Mouse (Mus musculus) limb, embryonic 13.5 days (tissue): ENCODE data around the gene Rictor. TPM values are rescaled to one million over a fixed set of nuclear protein-coding genes. Genes with fewer than 3 reads are reported as not detected.

ENCODE experiments used
- ATAC-seq: fragments of 200-750 bp; cut with Nextera tagmentation; 2 replicates; pipeline ENCODE4 v1.8.0; 2017; ENCODE audit warnings: low read depth, moderate number of reproducible peaks, moderate TSS enrichment; ENCODE audit not compliant: low FRiP score
- H3K27ac ChIP-seq: fragments of 300-500 bp; sonication (generic); 2 replicates; pipeline ENCODE4 v1.5.1; 2015; ENCODE audit warnings: inconsistent platforms, mild to moderate bottlenecking, moderate library complexity
- H3K27me3 ChIP-seq: fragments of 300-500 bp; sonication (generic); 2 replicates; pipeline ENCODE4 v1.6.1; 2015; ENCODE audit warnings: mild to moderate bottlenecking, inconsistent platforms
- H3K36me3 ChIP-seq: fragments of 300-500 bp; sonication (generic); 2 replicates; pipeline ENCODE4 v1.6.1; 2015; ENCODE audit warnings: inconsistent platforms, mild to moderate bottlenecking, moderate library complexity
- H3K4me1 ChIP-seq: fragments of 300-500 bp; sonication (generic); 2 replicates; pipeline ENCODE4 v1.6.1; 2015; ENCODE audit warnings: inconsistent platforms
- H3K4me2 ChIP-seq: fragments of 300-500 bp; sonication (generic); replicated peaks from 2 replicates; pipeline ENCODE4 v1.6.1; 2015; ENCODE audit warnings: inconsistent platforms, mild to moderate bottlenecking, moderate library complexity
- H3K4me3 ChIP-seq: fragments of 300-500 bp; sonication (generic); 2 replicates; pipeline ENCODE4 v1.5.1; 2015; ENCODE audit warnings: moderate library complexity, mild to moderate bottlenecking, inconsistent platforms
- H3K9ac ChIP-seq: fragments of 300-500 bp; sonication (generic); 2 replicates; pipeline ENCODE4 v1.6.1; 2015; ENCODE audit warnings: mild to moderate bottlenecking, inconsistent platforms
- H3K9me3 ChIP-seq: fragments of 300-500 bp; sonication (generic); 2 replicates; pipeline ENCODE4 v1.6.1; 2016; ENCODE audit warnings: inconsistent platforms
- WGBS: fragments of 180-500 bp; shearing (Covaris S2); methylation state at CpG from one replicate; pipeline ENCODE4 v1.1.7; 2015; 5-methylcytosine and 5-hydroxymethylcytosine counted together
- polyA plus RNA-seq: library from polyadenylated mRNA; unstranded; fragments of >200 nt; fragmentation: Nextera tagmentation; extraction: Ambion mirVana; gene quantifications from 2 replicates; pipeline ENCODE4 v1.2.1, GENCODE M21; 2015

Gene Rictor
- polyA plus RNA-seq, 1 experiment from 2014 or later = 51.1 TPM

- no peaks in the 10 kb centered on the region for H3K9me3 ChIP-seq
- H3K4me3 ChIP-seq = no peak overlapping the region
- no peak for ATAC-seq
- 91% methylated on average over 1 of the region's 1 CpGs for WGBS
- no peak overlapping the region for H3K4me2 ChIP-seq
- no peaks in the 10 kb centered on the region for H3K27me3 ChIP-seq
- no peaks in the 10 kb centered on the region for H3K36me3 ChIP-seq
- no peaks in the 10 kb centered on the region for H3K4me1 ChIP-seq
- H3K27ac ChIP-seq = no peak overlapping the region
- no peak overlapping the region for H3K9ac ChIP-seq
Observed at GRCm38 (mm10) chr15:6849851-6850250, 141.7 kb downstream of the Rictor start.

Other genes starting within 250 kb of the Rictor start
- gene Fyb, start 185.5 kb upstream of the Rictor start, polyA plus RNA-seq = 6.1 and 6.4 TPM in 2 replicates
- gene Osmr, start 166.6 kb downstream of the Rictor start, polyA plus RNA-seq = 0.64 and 0.70 TPM in 2 replicates